Mouse (Mus musculus) splenic B cell, adult 2 months (primary cell): ENCODE measurements at regions not wholly inside any gene's neighbourhood (a gene's known extent, or its start where the extent isn't known, plus 50 kb on each side); places are given as distances from the start of the nearest gene placed in this dataset.

Source experiments
- DNase-seq: peaks from one replicate; pipeline ENCODE4 v3.0.0-alpha.2; 2011; ENCODE audit warnings: low read depth, low spot score
- H3K27me3 ChIP-seq: 2 replicates; pipeline ENCODE4 v1.6.1; 2012; ENCODE audit warnings: mild to moderate bottlenecking, low read length, moderate library complexity, mixed read lengths; ENCODE audit not compliant: control insufficient read depth, poor library complexity, insufficient read depth, severe bottlenecking
- H3K36me3 ChIP-seq: 2 replicates; pipeline ENCODE4 v1.6.1; 2012; ENCODE audit warnings: mild to moderate bottlenecking, low read length, moderate library complexity, mixed read lengths; ENCODE audit not compliant: control insufficient read depth, poor library complexity, insufficient read depth, severe bottlenecking

GRCm38 (mm10) chr1:51671287-51671686 lies 193.1 kb upstream of the Nabp1 start:
- no peaks in the 10 kb centered on the region for H3K36me3 ChIP-seq
- no peaks in the 10 kb centered on the region for H3K27me3 ChIP-seq
- no peak for DNase-seq

GRCm38 (mm10) chr1:51670009-51670408 lies 191.8 kb upstream of the Nabp1 start:
- Histone ChIP-seq H3K27me3 (no peaks in the 10 kb centered on the region), H3K36me3 (no peaks in the 10 kb centered on the region)
- no peak for DNase-seq

GRCm38 (mm10) chr1:51668881-51669280 lies 190.7 kb upstream of the Nabp1 start:
- DNase-seq: no peak
- Histone ChIP-seq H3K36me3 (no peaks in the 10 kb centered on the region), H3K27me3 (no peaks in the 10 kb centered on the region)

GRCm38 (mm10) chr1:51660531-51660930 lies 182.3 kb upstream of the Nabp1 start:
- Histone ChIP-seq H3K27me3 (no peaks in the 10 kb centered on the region), H3K36me3 (no peaks in the 10 kb centered on the region)
- no peak for DNase-seq

GRCm38 (mm10) chr1:51657203-51657602 lies 179.0 kb upstream of the Nabp1 start:
- DNase-seq: no peak
- Histone ChIP-seq H3K27me3 (no peaks in the 10 kb centered on the region), H3K36me3 (no peaks in the 10 kb centered on the region)

- H3K27me3 ChIP-seq: no peaks in the 10 kb centered on the region
- H3K36me3 ChIP-seq: no peaks in the 10 kb centered on the region
- DNase-seq: no peak
These were observed 172.4 kb upstream of the Nabp1 start for GRCm38 (mm10) chr1:51650653-51650995.

- Histone ChIP-seq H3K36me3 (no peaks in the 10 kb centered on the region), H3K27me3 (no peaks in the 10 kb centered on the region)
- DNase-seq: no peak
These were observed 171.9 kb upstream of the Nabp1 start for GRCm38 (mm10) chr1:51649963-51650652.

- DNase-seq: no peak
- H3K36me3 ChIP-seq: no peaks in the 10 kb centered on the region
- H3K27me3 ChIP-seq: no peaks in the 10 kb centered on the region
These were observed 169.7 kb upstream of the Nabp1 start for GRCm38 (mm10) chr1:51647955-51648354.

GRCm38 (mm10) chr1:51644399-51644798 lies 166.2 kb upstream of the Nabp1 start:
- Histone ChIP-seq H3K27me3 (no peaks in the 10 kb centered on the region), H3K36me3 (no peaks in the 10 kb centered on the region)
- DNase-seq: peak; percentile 83

GRCm38 (mm10) chr1:51643640-51644039 lies 165.4 kb upstream of the Nabp1 start:
- no peaks in the 10 kb centered on the region for H3K36me3 ChIP-seq
- no peaks in the 10 kb centered on the region for H3K27me3 ChIP-seq
- no peak for DNase-seq

GRCm38 (mm10) chr1:51638519-51639302 lies 160.5 kb upstream of the Nabp1 start:
- H3K27me3 ChIP-seq: no peaks in the 10 kb centered on the region
- peak; percentile 24 for DNase-seq
- no peaks in the 10 kb centered on the region for H3K36me3 ChIP-seq

- no peaks in the 10 kb centered on the region for H3K27me3 ChIP-seq
- no peaks in the 10 kb centered on the region for H3K36me3 ChIP-seq
- DNase-seq: no peak
These were observed 157.8 kb upstream of the Nabp1 start for GRCm38 (mm10) chr1:51635881-51636515.

- Histone ChIP-seq H3K27me3 (no peaks in the 10 kb centered on the region), H3K36me3 (no peaks in the 10 kb centered on the region)
- DNase-seq: no peak
These were observed 155.6 kb upstream of the Nabp1 start for GRCm38 (mm10) chr1:51633795-51634194.

GRCm38 (mm10) chr1:51632851-51633250 lies 154.6 kb upstream of the Nabp1 start:
- Histone ChIP-seq H3K36me3 (no peaks in the 10 kb centered on the region), H3K27me3 (no peaks in the 10 kb centered on the region)
- no peak for DNase-seq

GRCm38 (mm10) chr1:51629848-51630247 lies 151.6 kb upstream of the Nabp1 start:
- Histone ChIP-seq H3K36me3 (no peaks in the 10 kb centered on the region), H3K27me3 (no peaks in the 10 kb centered on the region)
- DNase-seq: no peak
